Mouse (Mus musculus) layer of hippocampus, postnatal 36 days (tissue): ENCODE results near the gene Specc1l. TPM values are rescaled to one million over a fixed set of nuclear protein-coding genes. Genes with fewer than 3 reads are reported as not detected.

Source experiments
- DNase-seq, 2 experiments: peaks; one replicate each; pipeline ENCODE4 v3.0.0; 2022
- total RNA-seq, 2 experiments: library from RNA; stranded (reverse); gene quantifications; 2 replicates each; pipeline ENCODE4 v1.2.3; 2021

Specc1l gene
- total RNA-seq, 2 experiments from 2014 or later: 40.9 to 48.0 TPM

DNA sequence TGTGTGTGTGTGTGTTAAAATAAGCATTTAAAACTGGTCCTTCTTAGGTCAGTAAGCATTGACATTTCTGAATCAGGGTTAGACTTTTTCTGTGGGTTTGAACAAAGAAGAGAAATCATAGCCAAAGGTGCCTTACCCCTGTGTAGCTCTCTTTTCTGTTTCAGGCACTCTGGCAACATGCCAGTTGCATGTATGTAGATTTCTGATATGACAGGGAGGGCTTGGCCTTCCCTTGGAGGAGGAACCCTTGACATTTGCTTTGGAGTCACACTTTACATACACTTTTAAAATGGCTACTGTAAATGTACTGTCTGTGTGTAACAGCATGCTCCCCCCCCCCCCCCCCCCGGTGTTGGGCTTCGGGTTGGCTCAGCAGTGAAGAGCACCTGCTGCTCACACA is 12.8 kb downstream of the Specc1l start:
- DNase-seq: no peak

DNA sequence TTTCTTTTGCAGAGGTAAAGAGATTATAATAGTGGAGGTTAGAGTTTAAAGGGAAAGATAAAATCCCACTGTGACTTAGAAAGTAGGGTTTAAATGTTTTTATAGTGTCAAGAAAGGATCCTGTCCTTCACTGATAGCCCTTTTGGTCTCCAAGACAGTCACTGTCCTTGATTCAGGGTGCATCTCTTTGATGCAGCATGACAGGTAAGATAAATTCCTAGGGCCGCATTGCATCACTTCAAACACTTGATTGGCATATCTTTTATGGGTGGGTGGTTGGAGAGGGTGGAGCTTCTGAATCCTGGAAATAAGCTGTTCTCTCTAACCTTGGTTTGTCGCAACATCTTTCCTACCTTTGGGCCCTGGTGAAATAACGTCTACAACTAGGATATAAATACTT is 15.5 kb downstream of the Specc1l start:
- no peak for DNase-seq

DNA sequence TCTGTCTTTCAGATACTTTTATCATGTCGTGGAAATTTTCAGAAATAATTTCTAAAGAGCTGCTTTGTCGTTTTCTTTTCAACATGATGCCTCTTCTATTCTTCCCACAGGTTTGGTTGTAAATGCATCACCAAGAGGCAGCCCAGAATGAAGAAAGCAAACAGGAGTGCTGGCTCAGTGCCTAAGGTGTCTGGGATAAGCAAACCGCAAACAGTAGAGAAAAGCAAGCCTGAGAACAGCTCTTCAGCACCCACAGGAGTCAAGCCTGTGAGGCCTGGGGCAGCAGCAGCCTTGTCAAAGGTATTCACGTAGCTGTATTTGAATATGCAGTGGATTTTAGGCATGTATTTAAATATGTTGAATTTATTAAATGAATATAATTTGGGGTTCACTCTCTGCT is 18.7 kb downstream of the Specc1l start:
- DNase-seq: no peak

DNA sequence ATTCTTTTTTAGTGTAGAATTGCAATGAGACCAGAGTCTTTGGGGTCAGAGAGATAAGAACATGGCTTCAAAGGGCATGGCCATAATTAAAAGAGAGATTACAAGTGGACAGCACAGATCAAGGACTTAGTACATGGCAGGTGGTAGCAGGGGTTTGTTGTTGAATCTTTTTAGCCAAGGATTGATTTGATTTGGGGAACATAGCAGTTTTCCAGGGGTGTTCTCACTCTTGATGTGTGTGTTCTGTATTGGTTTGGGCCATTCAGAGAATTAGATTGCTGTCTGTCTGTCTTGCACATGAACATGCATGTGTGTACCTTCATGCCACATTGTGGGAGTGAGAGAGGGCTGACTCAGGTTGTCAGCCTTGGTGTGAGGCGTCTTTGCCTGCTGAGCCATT is 20.0 kb downstream of the Specc1l start:
- DNase-seq: no peak

DNA sequence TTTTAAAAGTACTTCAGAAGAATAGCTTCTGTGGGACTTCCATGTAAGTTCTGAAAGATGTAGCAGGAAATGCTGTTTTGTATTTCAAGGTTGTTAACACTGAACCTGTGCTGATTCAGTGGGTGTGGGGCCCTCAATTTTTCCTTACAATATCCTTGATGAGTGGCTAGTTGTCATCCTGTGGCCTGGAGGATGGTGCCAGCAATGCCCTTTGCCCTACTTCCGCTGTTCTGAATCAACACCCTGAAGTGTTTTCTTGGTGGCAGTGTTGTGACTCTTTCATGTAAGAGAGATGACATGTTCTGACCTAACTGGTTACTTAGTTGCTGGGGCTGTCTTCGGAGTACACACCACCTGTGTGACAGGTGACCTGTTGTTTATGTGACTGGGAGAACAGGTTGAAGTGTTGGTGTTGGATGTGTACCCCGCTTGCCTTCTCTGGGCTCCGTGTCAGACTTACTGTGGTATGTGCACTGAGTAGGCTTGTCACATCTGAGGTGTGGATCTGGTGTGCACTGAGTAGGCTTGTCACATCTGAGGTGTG is 20.8 kb downstream of the Specc1l start:
- DNase-seq: no peak

DNA sequence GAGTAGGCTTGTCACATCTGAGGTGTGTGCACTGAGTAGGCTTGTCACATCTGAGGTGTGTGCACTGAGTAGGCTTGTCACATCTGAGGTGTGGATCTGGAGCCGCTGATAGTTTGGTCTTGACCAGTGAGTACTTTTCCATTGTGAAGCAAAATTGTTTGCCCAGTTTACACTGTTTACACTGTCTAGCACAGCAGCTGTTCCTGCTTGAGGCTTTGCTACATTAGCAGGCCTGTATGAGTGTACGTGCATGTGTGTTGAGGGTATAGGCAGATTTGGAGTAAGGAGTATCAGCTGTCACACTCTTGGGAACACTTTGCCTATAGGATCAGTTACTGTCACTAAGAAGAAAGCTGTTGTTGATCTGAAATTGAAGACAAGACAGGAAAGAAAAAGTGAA is 21.6 kb downstream of the Specc1l start:
- DNase-seq: no peak

DNA sequence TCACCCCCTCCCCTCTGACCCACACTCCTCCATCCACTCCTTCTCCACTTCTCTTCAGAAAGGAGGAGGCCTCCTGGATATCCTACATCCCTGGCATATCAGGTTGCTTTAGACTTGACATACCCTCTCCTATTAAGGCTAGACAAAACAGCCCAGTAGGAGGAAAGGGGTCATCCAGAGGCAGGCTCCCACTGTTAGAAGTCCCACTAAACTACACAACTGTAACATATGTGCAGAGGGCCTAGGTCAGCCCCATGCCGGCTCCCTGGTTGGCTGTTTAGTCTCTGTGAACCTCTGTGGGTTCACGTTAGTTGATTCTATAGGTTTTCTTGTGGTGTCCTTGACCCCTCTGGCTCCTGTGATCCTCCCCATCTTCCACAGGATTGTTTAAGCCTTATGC is 23.9 kb downstream of the Specc1l start:
- DNase-seq: no peak

DNA sequence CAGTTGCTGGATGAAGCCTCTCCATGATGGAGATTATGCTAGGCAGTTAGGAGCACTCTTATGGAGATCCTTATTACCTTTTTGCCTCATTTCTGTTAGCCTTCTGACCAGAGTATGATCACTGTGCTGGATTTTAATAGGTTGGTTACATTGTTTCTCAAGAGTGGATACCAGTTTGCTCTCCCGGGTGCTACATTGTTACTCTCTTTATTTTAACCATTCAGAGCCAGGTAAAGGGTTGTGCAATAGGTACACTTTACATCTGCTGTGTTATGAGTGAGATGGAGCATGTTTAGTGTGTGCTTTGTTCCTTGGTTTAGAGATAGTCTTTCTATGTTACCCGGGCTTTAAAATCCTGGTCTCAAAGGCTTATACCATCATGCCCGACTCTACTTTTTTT is 24.3 kb downstream of the Specc1l start:
- no peak for DNase-seq

DNA sequence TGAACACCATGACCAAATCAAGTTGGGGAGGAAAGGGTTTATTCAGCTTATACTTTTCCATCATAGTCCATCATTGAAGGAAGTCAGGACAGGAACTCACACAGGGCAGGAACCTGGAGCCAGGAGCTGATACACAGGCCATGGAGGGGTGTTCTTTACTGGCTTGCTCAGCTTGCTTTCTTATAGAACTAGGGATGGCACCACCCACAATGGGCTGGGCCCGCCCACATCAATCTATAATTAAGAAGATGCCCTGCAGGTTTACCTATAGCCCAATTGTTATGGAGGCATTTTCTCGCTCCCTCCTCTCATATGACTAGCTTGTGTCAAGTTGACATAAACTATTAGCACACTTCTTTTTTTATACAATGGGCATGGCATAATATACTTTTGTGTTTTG is 25.3 kb downstream of the Specc1l start:
- DNase-seq: no peak

DNA sequence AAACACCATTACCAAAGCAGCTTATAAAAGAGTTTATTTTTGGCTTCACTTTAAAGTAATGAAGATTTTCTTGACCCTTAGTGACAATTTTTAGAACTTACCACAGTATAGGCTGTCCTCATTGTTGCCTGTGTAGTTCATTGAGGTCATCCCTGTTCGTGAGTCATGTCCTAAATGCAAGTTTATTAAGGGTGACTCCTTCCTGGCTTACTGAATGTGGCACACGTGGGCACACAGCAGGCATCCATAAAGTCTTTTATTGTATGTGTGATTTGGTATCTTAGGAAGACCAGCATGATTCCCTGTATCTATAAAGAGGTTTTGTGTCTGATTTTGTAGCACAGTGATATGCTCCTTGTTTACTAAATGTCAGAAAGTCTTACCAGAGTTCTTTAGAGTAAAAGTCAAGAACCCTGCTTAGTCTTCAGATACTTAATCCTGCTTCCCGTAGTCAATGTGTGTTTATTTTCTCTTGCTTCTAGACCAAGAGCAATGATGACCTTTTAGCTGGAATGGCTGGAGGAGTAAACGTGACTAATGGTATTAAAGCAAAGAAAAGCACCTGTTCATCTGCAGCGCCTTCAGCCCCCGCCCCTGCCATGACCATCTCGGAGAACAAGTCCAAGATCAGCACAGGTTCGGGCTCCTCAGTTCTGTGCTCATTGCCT is 28.8 kb downstream of the Specc1l start:
- no peak for DNase-seq

DNA sequence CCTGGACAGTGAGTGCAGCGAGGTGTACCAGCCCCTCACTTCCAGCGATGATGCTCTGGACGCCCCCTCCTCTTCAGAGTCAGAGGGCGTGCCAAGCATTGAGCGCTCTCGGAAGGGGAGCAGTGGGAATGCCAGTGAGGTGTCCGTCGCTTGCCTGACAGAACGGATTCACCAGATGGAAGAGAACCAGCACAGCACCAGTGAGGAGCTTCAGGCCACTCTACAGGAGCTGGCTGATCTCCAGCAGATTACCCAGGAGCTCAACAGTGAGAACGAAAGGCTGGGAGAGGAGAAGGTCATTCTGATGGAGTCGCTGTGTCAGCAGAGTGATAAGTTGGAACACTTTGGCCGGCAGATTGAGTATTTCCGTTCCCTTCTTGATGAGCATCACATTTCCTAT is 33.9 kb downstream of the Specc1l start:
- DNase-seq: no peak

DNA sequence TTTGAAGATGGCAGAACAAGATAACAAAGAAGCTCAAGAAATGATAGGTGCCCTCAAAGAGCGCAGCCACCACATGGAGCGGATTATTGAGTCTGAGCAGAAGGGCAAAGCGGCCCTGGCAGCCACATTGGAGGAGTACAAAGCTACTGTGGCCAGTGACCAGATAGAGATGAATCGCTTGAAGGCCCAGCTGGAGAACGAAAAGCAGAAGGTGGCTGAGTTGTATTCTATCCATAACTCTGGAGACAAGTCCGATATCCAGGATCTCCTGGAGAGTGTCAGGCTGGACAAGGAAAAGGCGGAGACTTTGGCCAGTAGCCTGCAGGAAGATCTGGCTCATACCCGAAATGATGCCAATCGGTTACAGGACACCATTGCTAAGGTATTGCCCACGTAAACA is 34.5 kb downstream of the Specc1l start:
- DNase-seq: no peak

DNA sequence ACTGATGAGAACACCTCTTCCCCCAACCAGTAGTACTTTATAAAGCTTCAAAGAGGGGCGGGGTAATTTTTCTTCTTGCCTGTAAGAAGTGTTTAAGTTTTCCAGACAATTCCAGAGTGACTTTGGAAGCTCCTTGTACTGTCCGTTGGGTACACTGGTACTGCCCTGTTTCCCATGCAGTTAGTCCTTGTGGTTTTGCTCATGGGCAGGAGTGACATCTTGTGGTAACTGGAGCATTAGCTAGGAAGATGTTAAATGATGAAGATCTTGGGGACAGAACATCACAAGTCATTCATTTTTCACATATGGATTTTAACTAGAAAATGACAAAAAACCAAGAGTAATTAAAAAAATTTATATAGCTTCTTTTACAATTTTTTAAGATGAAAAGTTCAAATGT is 39.1 kb downstream of the Specc1l start:
- DNase-seq: no peak

DNA sequence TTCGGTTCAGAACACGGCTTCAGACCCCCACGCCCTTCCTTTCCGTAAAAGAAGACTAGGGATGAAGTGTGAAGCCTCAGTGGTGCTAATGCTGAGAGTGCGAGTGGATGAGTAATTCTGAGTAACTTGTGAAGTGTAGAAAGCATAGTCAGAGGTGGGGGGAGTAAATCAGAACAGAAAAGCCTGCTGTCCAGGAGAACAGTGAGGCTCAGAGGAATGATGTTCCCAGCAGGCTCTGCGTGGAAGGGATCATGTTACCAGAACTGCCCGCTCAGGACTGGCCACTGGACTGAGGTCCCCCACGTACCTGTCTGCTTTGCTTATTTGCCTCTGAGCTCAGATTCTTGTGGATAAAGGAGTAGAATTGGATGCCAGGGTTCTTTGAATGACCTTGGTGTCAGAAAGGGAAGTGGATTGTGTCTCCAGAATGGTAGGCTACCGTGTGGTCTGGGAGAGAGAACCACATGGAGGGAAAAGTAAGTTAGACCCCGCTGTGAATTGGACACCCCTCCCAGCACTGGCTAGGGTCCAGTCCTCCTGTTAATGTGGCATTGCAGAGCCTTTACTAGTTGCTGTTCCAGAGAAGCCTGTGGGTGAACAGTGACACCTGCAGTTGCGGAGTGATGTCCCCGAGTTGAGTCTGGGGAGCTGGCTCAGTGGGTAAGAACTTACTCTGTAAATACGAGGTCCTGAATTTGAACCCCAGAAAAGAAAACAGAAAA is 40.6 kb downstream of the Specc1l start:
- DNase-seq: no peak

DNA sequence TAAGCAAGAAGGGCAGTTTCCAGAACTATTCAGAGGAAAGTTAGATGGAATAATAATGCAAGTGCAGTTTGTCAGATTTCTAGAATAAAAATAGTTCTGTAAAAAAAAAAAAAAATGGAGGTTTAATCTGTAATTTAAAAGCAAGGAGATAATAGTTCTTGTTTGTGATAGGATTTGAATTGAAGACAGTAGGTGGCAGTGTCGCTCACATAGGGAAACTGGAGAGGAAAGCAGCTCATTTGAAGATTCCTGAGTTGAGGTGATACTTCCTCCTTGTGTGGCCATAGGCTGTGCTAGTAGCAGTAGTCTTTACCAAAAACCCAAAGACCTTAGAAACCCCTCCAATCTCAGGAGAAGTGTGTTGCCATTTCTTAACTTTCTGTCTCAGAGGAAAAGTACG is 43.2 kb downstream of the Specc1l start:
- no peak for DNase-seq

DNA sequence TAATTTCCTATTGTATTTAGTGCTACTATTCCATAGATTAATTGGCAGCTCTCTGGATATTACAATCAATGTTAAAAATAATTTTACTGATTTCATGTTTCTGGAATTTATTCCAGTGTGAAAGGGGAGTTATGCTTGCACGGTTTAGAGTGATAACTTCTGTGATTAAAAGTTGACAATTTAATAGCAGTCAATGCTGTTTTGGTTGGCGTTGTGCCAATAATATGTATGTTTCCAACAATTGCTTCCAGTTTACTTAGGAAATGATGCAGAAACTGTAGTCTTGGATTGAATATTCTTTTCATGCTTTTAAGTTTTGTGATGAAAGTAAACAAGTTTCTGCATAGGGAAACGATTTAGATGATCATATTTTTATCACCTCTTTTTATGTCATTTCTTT is 45.5 kb downstream of the Specc1l start:
- DNase-seq: no peak

DNA sequence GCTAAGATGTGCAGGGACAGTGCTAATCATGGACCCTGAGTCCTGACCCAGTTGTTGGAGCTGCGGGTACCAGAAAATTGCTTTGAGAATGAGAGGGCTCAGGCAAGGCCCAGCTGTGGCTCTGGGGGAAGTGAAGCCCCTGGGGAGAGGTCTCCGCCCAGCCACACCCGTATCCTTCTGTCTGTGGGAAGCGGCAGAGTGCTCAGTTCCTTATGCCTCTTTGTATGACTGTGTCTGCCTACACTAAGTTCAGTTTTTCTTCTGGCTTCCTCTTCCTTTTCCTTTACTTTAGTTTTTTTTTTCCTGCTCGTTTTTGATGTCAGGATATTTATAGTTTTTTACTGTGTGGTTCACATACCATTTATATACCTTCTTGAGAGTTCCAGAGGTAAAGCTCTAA is 46.4 kb downstream of the Specc1l start:
- DNase-seq: no peak

DNA sequence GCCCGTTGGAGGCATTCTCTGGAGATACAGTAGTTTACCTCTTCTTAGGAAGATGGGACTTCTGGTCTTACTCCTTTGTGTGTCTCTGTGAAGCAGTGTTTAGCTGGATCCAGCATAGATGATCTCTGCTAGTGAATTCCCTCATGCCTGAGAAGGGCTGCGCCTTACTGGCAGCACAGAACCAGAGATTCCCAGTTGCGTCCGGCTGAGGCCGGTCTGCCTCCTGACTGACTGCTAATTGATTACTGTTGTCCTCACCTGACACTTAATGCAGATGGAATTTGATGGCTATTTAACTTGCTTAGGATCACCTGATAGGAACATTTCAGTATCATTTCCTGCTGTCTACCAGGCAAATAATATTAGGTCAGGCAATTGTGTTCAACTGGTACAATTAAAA is 49.4 kb downstream of the Specc1l start:
- DNase-seq: no peak

DNA sequence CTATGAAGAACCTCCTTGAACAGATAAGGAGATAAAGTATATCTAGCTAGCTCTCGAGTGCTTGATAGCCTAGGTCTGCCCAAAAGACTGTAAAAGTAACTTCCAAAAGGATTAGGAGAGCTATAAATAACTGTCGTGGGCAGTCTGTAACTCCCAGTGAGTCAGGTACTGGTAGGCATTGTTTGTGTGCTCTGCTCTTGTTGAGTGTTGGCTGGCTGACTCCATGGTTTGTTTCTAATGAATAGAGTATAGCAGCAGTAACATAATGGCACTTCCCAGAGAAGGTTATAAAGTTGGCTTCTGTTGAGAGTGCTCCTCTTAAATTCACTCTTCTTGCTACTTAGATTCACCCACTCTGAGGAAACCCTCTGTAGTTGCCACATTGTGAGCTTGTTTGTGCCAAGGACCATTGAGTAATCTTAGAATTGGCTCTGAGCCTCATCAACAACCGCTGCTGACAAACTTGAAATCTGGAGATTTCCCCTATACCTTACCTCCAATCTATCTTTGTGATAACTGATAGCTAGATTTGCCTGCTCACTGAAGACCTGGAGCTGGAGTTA is 53.2 kb downstream of the Specc1l start:
- DNase-seq: no peak

DNA sequence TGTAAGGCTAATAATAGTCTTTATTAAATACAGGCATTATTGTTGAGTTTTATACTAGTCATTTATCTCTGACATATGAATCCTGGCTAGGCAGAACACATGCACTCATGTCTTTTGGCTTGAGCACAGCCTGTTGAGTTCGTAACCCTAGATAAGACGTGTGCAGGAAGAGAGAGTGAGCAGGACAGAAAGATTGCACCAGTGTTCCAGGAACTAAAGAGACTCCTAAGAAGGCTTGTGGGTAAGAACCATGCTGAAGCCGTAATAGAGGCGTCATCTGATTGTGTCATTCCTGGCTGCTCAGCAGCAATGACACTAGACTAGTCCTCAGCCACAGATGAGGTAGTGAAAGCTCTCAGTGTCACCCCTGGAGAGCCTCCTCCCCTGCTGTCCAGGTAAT is 61.1 kb downstream of the Specc1l start:
- no peak for DNase-seq

DNA sequence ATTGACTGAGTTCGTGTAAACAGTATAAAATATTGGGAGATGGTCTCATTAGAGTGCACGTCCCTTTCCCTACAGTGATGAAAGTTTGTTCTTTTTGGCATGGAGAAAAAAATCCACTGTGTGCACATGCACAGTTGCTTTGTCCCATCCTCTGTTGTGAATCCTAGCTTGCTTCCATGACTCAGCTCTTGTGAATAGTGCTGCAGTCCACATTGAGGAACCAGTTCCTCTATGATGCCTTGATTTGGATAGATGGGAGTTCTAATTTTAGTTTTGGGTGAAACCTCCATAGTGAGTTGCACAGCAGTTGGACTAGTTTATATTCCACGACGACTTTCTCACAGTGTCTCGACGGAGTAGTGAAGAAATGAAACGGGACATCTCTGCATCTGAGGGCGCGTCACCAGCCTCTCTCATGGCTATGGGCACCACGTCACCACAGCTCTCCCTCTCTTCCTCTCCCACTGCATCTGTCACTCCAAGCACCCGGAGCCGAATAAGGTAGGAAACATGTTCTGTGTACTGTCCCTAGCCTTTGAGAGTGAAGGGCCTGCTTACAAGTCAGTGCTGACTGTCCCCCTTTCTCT is 64.6 kb downstream of the Specc1l start:
- DNase-seq: no peak

DNA sequence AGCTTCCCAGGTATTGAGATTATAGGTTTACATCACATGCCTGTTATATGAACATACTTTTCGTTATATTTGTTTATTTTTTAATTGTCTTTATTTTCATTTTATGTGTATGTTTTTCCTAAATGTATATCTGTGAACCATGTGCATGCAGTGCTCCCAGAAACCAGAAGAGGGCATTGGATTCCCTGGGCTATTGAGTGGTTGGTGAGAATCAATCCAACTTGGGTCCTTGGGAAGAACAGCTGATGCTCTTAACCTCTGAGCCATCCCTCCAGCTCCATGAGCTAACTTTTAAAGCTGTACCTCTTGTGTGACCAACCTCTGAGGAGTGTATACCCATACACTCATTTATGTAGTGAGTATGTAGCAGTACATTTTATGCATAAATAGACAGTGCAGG is 65.6 kb downstream of the Specc1l start:
- DNase-seq: no peak

DNA sequence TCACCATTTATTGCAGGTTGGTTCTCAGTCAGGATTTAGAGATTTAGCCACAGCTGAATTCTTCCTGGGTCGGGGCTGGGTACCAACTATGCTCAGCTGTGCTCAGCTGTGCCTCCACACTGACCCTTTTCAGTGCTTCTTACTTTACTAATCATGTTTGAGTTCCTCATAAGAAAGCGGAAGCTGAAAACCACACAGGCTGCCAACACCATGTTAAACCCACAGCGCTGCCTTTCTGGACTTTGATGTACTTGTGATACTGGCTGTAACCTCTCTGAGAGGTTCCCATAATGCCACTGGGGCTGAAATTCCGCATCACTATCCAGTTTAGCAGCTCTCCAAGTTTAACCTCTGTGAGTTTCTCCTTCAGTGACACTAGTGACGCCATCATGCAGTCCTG is 70.8 kb downstream of the Specc1l start:
- DNase-seq: no peak

DNA sequence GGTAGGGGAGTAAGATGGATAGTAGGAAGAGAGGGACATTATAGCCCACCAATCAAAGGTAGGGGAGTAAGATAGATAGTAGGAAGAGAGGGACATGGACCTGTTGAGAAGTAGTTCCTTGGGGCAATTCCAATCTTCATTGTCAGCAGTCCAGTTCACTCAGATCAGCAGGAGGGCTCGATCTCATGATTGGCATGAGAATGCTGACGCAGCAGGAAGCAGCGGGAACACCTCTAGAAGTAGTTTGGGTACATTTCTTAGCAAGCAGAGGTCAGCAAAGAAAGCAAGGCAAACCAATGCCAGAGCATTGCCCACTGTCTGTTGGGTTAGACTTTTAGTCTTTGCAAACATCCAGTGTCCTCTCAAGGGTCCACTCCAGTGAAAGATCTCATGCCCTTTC is 71.9 kb downstream of the Specc1l start:
- DNase-seq: no peak
